Mouse (Mus musculus): ENCODE data around the gene Gm37240. TPM values are rescaled to one million over a fixed set of nuclear protein-coding genes. Genes with fewer than 3 reads are reported as not detected.

The Gm37240 gene
- polyA plus RNA-seq, 1 experiment = 0.77 TPM

DNA sequence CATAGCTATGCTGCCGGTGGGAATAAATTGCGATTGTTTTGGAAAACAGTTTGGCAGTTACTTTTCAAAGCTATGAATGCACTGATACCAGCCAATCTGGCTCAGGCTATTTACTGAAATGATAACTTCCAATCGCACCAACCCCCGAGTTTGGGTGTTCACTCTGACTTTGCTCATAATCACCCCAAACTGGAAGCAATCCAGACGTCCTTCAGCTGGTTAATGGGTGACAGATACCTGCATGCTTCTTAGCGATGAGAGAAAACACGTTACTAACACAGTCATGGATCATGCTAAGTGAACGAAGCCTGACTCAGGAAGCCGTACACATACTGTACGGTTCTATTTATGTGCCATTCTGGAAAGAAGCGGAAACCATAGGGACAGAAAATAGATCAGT is 702.4 kb downstream of the Gm37240 start:
- 91% methylated on average over 11 of the region's 11 CpGs for WGBS
- no peak overlapping the region for H3K27ac ChIP-seq (ENCODE audit: insufficient read depth, low read length)

DNA sequence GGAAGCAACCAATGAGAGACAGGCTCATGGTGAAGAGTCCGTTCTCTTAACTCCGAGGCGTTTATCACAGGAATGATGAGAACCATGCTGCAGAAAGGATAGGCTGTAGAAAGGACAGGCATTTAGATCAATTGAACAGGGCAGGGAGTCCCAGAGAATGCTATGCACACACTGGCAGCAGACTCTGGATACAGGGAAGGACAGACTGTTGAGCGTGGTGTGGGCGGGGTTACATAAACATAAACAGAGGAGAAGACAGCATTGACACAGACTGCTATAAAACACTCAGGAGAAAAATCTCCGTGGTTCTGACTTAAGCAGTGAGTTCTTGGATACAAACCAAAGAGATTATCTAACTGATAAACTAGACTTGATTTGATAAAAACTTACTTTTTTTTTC is 703.2 kb downstream of the Gm37240 start:
- peaks cover 19% of the 10 kb centered on the region for H3K4me1 ChIP-seq (ENCODE audit: control insufficient read depth, insufficient read depth, low read length)
- no peak overlapping the region for H3K4me3 ChIP-seq (replicated peaks; ENCODE audit: insufficient read depth, low read depth, low read length)
- no peak for DNase-seq
- TF ChIP-seq CTCF (IDR thresholded peaks at IDR 0.05; ENCODE audit: borderline replicate concordance, insufficient read depth, low read depth, low read length) (no peak), POLR2A (IDR thresholded peaks at IDR 0.05; ENCODE audit: borderline replicate concordance, insufficient read depth, low read length) (no peak)
- H3K27ac ChIP-seq (ENCODE audit: insufficient read depth, low read length) = no peak overlapping the region
- no peaks in the 10 kb centered on the region for H3K27me3 ChIP-seq (ENCODE audit: control insufficient read depth, insufficient read depth, low read length)
- WGBS = 66% methylated on average over 6 of the region's 6 CpGs

More for the DNA sequence above, 702.4 kb downstream of the Gm37240 start:
- Histone ChIP-seq H3K4me1 (ENCODE audit: control insufficient read depth, insufficient read depth, low read length) (peaks cover 19% of the 10 kb centered on the region), H3K4me3 (replicated peaks; ENCODE audit: insufficient read depth, low read depth, low read length) (no peak overlapping the region), H3K27me3 (ENCODE audit: control insufficient read depth, insufficient read depth, low read length) (no peaks in the 10 kb centered on the region)
- TF ChIP-seq POLR2A (IDR thresholded peaks at IDR 0.05; ENCODE audit: borderline replicate concordance, insufficient read depth, low read length) = no peak
- TF ChIP-seq CTCF (IDR thresholded peaks at IDR 0.05; ENCODE audit: borderline replicate concordance, insufficient read depth, low read depth, low read length) = no peak
- no peak for DNase-seq

DNA sequence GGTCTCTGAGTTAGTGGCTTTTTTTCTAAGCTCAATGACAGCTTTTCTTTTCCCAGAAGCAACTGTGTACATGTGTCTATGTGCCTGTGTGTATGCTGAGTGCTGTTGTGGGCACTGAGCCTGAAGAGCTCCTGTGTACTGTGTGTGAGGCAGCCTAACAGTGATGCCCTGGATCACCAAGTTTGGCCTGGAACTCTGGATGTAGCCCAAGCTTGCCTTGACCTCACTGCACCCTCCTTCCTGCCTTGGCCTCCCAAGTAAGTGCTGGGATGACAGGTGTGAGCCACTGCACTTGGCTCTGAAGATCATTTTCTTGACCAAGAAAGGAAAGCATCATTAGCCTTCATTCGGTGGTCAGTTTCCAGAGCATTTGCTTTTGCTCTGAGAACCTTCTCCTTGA is 710.6 kb downstream of the Gm37240 start:
- TF ChIP-seq CTCF (IDR thresholded peaks at IDR 0.05; ENCODE audit: borderline replicate concordance, insufficient read depth, low read depth, low read length) (no peak), POLR2A (IDR thresholded peaks at IDR 0.05; ENCODE audit: borderline replicate concordance, insufficient read depth, low read length) (no peak)
- H3K27me3 ChIP-seq (ENCODE audit: control insufficient read depth, insufficient read depth, low read length) = no peaks in the 10 kb centered on the region
- H3K4me1 ChIP-seq (ENCODE audit: control insufficient read depth, insufficient read depth, low read length) = peaks cover 5% of the 10 kb centered on the region; the same call in 1 of the 2 replicates
- WGBS = 29% methylated on average over 1 of the region's 1 CpGs
- DNase-seq = no peak
- no peak overlapping the region for H3K27ac ChIP-seq (ENCODE audit: insufficient read depth, low read length)
- H3K4me3 ChIP-seq (replicated peaks; ENCODE audit: insufficient read depth, low read depth, low read length) = no peak overlapping the region

- Histone ChIP-seq H3K27me3 (ENCODE audit: control insufficient read depth, insufficient read depth, low read length) (no peaks in the 10 kb centered on the region), H3K27ac (ENCODE audit: insufficient read depth, low read length) (no peak overlapping the region), H3K4me1 (ENCODE audit: control insufficient read depth, insufficient read depth, low read length) (peaks cover 5% of the 10 kb centered on the region; the same call in 1 of the 2 replicates), H3K4me3 (replicated peaks; ENCODE audit: insufficient read depth, low read depth, low read length) (no peak overlapping the region)
- no peak for TF ChIP-seq POLR2A (IDR thresholded peaks at IDR 0.05; ENCODE audit: borderline replicate concordance, insufficient read depth, low read length)
- TF ChIP-seq CTCF (IDR thresholded peaks at IDR 0.05; ENCODE audit: borderline replicate concordance, insufficient read depth, low read depth, low read length) = no peak
- DNase-seq = no peak
- WGBS = 69% methylated on average over 28 of the region's 28 CpGs
Observed at GRCm38 (mm10) chr3:85174542-85175469, 712.5 kb downstream of the Gm37240 start.

DNA sequence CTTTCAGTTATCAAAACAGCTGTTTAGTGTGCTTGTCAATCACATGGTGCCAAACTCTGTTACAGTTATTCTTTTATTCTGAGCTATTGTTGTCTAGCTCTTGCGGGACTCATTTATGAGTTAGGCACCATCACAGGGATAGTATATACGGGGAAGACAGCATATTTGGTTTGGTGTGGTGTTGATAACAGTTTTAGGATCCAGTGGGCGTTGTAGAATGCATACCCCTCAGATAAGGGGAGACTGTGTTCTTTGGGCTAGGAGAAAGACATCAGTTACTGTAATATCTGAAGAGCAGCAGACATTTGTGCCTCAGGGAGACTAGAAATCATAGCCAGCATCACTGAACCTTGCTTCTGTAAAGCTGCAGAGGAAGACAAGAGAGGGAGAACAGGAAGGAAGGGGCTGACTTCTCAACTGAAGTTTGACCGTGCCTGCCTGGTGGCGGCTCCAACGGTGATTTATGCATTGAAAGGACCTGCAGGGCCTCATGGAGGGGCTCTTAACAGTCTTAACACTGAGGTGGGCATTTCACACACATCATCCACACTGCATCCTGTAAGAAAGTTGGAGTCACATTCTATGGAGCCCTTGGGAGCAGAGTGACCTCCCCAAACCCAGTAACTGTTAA is 713.8 kb downstream of the Gm37240 start:
- Histone ChIP-seq H3K27me3 (ENCODE audit: control insufficient read depth, insufficient read depth, low read length) (no peaks in the 10 kb centered on the region), H3K27ac (ENCODE audit: insufficient read depth, low read length) (no peak overlapping the region), H3K4me3 (replicated peaks; ENCODE audit: insufficient read depth, low read depth, low read length) (no peak overlapping the region), H3K4me1 (ENCODE audit: control insufficient read depth, insufficient read depth, low read length) (peaks cover 5% of the 10 kb centered on the region; the same call in 1 of the 2 replicates)
- 96% methylated on average over 6 of the region's 6 CpGs for WGBS
- DNase-seq = no peak
- TF ChIP-seq POLR2A (IDR thresholded peaks at IDR 0.05; ENCODE audit: borderline replicate concordance, insufficient read depth, low read length) = no peak
- TF ChIP-seq CTCF (IDR thresholded peaks at IDR 0.05; ENCODE audit: borderline replicate concordance, insufficient read depth, low read depth, low read length) = no peak

- Histone ChIP-seq H3K4me1 (ENCODE audit: control insufficient read depth, insufficient read depth, low read length) (peaks cover 5% of the 10 kb centered on the region; the same call in 1 of the 2 replicates), H3K27ac (ENCODE audit: insufficient read depth, low read length) (no peak overlapping the region), H3K27me3 (ENCODE audit: control insufficient read depth, insufficient read depth, low read length) (no peaks in the 10 kb centered on the region), H3K4me3 (replicated peaks; ENCODE audit: insufficient read depth, low read depth, low read length) (peak overlapping the region; percentile 30)
- peak; percentile 40 to 57 for DNase-seq
- 11% methylated on average over 11 of the region's 11 CpGs for WGBS
- TF ChIP-seq CTCF (IDR thresholded peaks at IDR 0.05; ENCODE audit: borderline replicate concordance, insufficient read depth, low read depth, low read length) (no peak), POLR2A (IDR thresholded peaks at IDR 0.05; ENCODE audit: borderline replicate concordance, insufficient read depth, low read length) (no peak)
Observed at GRCm38 (mm10) chr3:85172532-85172931, 714.8 kb downstream of the Gm37240 start.

GRCm38 (mm10) chr3:85172096-85172495 is 715.2 kb downstream of the Gm37240 start:
- no peak for DNase-seq
- Histone ChIP-seq H3K27me3 (ENCODE audit: control insufficient read depth, insufficient read depth, low read length) (no peaks in the 10 kb centered on the region), H3K27ac (ENCODE audit: insufficient read depth, low read length) (no peak overlapping the region), H3K4me1 (ENCODE audit: control insufficient read depth, insufficient read depth, low read length) (peaks cover 5% of the 10 kb centered on the region; the same call in 1 of the 2 replicates), H3K4me3 (replicated peaks; ENCODE audit: insufficient read depth, low read depth, low read length) (no peak overlapping the region)
- TF ChIP-seq POLR2A (IDR thresholded peaks at IDR 0.05; ENCODE audit: borderline replicate concordance, insufficient read depth, low read length) = no peak
- no peak for TF ChIP-seq CTCF (IDR thresholded peaks at IDR 0.05; ENCODE audit: borderline replicate concordance, insufficient read depth, low read depth, low read length)
- WGBS = 84% methylated on average over 12 of the region's 12 CpGs
